Mouse (Mus musculus): ENCODE data around the gene Chrna5.
"Not testable (repeated sequence)": the region's sequence is repeated elsewhere in the genome, so short reads cannot be mapped to it uniquely, and the experiment has no call there.

Gene Chrna5

DNA sequence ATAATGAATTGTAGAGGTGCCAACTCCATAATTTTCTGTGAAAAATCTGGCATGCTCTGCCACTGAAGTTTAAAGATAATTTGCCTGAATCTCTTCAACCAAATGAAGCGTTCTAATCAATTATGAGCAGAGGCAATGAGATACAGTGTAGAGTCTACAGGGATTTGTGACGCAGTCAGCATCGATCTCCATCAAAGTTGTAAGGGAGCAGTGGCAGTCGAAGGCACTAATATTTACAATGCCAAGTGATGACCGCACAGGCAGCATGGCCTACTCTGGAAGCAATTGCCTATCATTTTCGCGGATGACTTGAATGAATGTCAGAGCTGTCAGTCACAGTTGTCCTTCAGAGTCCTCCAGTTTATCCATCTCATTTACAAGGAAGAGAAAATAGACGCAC is at the start of gene Chrna5:
Gene Chrna5, plus strand, starts transcription at position 207 of the 400 bp plus-strand sequence.
- DNase-seq, result no peak

DNA sequence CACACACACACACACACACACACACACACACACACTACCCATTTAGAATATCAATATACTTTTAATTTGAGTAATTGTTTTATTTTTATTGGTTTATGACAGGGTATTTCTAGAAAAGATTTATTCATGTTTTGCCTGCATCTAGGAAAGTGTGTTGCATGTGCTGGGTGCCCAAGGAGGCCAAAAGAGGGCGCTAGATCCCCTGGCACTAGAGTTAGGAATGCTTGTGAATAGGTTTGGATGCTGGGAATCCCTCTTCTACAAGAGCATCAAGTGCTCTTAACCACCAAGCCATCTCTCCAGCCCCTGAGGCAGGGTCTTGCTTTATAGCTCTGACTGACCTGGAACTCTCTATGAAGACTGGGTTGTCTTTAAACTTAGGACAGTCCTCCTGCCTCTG is 48.9 kb upstream of the Chrna5 start:
- no peak for DNase-seq

DNA sequence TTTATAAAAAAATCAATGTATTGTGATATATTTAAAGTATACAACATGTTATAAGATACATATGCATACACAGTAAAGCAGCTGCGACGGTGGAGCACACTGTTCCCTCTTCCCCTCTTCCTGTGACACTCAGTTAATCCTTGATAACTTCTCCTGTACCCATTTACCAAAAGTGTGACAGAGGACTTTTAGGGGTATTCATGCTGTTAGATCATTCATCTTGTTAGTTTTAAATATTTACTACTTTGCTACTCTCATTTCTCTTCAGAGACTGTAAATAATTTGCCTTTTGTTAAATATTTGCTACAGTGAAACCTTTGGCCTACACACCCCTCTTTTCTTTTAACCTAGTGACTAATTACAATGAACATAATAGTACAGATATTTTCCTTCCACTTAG is 48.3 kb upstream of the Chrna5 start:
- no peak for DNase-seq

DNA sequence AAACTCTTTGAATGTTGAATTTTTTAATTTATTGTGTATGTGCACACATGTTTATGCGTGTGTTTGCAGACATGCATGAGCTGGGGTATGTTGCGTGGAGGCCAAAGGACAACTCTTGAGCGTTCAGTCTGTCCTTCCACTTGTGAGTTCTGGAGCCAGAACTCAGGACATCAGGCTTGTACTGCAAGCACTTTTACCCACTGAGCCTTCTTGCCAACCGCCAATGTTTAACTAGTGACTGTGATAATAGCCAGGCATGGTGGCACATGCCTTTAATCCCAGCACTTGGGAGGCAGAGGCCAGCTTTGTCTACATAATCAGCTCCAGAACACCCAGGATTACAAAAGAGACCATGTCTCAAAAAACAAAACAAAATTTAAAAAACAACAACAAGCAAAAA is 38.6 kb upstream of the Chrna5 start:
- no peak for DNase-seq

DNA sequence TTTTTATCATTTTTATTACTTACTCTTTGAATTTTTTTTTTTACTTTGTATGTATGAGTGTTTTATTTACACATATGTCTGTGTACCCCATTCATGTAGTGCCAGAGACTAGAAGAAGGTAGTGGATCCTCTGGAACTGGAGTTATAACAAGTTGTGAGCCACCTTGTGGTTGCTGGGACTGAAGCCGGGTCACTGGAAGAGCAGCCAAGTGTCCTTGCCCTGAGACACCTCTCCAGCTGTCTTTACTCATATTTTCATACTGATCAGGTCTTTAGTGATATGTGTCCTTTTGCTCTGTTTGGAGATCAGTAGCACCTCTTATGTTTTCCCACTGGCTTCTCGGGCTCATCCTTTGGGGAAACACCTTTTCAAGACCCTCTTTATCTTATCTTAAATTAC is 36.2 kb upstream of the Chrna5 start:
- no peak for DNase-seq

- peak; percentile 43 for DNase-seq
Observed at GRCm38 (mm10) chr9:54946256-54946655, 34.4 kb upstream of the Chrna5 start.

GRCm38 (mm10) chr9:54949465-54949864 is 31.2 kb upstream of the Chrna5 start:
- no peak for DNase-seq

DNA sequence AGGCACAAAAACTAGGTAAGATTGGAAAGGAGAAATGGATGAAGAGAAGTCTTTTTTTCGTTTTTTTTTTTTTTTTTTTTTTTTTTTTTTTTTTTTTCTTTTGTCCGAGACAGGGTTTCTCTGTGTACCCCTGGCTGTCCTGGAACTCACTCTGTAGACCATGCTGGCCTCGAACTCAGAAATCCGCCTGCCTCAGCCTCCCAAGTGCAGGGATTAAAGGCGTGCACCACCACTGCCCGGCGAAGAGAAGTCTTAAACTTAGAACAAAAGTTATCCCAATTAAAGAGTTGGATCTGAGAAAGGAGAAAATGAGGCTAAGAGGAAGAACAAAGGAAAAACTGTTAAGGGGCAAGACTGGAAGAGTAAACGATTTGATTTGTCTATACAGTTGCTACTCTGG is 30.5 kb upstream of the Chrna5 start:
- DNase-seq, result not testable (repeated sequence)

- peak; percentile 92 for DNase-seq
Observed at GRCm38 (mm10) chr9:54950575-54951321, 29.9 kb upstream of the Chrna5 start, which contains the start of the genes Psma4 and AY074887. Gene Psma4, plus strand, starts transcription at chr9:54950790. Gene AY074887, minus strand, starts transcription at chr9:54950998.

DNA sequence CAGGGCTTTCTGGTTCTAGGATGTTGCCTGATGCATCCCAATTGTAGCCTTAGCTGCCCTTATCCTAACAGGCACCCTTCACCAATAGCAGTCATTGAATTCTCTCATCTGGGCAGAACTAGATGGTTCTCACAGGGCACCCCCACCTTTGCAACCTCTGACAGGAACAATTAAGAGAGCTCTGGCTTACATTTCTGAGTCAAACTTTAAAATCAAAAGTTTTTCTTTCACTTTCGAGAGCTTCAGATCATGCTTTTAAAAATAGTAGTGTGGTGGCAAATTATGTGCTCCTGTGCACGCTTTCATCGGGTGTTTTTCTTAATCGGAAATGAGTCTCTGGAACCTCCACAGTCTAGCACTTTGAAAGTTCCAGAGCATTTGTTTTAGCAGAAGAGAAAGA is 19.6 kb upstream of the Chrna5 start:
- no peak for DNase-seq

DNA sequence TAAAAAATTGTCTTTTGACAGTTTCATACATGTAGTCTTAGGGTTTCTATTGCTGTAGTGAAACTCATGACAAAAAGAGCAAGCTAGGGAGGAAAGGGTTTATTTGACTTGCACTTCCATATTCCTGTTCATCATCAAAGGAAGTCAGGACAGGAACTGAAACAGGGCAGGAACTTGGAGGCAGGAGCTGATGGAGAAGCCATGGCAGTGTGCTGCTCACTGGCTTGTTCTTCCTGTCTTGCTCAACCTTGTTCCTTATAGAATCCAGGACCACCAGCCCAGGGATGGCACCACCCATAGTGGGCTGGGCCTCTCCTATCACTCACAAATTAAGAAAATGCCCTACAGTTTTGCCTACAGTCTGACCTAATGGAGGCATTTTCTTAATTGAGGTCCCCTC is 17.0 kb upstream of the Chrna5 start:
- DNase-seq, result no peak

DNA sequence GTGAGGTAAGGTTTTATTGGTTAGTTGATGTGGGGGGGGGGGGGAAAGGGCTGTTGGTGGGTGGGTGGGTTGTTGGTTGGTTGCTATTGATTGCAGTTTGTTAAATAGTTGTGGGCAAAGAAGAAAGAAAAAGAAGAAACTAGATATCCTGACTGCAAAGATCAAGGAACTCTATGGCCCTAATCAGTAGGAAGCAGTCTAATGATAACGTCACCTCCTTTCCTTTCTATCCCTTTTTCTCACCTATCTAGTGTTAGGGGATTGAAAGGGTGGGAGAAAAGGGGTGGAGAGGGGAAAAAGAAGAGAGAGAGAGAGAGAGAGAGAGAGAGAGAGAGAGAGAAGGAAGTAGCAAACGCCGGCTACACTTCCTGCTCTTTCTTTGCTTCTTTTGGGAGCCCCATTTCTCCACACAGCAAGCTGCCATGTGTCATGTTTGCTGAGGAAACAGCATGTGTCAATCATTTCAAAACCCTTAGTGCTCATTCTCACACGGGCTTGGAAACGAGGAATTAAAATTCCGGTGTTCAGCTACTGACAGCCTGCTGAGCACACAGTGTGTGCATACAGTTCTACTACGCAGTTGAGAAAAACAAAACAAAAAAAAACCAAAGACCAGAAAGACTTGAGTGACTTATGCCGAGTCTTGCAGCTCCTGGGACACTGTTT is 10.6 kb upstream of the Chrna5 start:
- no peak for DNase-seq

DNA sequence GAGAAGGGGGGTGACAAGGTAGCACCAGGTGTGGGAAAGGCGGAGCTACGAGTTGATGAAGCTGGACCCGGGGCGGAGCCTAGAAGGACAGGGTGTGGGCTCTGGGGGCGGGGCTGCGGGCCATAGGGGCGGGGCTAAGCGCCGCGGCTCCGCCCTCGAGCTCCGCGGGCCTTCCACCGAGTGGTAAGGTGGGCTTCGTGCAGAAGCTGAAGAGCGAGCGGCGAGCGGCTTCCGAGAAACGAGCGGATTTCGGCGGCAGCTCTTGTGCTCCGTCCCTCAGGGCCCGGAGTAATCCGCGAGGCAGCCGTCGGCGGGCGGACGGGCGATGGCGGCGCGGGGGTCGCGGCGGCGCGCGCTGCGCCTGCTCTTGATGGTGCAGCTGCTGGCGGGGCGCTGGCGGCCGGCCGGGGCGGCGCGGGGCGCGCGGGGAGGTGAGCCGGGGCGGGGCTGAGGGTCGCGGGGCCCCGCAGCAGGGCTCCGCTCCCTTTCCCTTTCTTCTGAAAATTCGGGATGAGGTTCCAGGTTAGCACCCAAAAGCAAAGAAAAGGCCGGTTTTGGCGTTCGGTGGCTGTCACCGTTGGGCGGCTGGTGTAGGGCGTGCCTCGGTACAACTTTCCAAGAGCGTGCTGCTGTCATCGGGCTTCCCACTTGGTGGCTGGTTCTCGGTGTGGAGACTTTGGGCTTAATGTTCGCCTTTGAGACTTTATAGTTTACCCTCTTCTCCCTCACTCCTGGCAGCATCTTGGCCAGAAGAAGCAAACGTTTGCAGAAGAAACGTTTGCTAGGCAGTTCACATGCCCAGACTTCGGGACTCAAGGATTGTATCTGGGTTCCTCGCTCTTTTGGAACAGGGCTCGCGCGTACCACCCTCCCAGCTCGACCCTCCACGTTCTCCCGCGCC is 861 bp downstream of the Chrna5 start:
- DNase-seq, result no peak

GRCm38 (mm10) chr9:54982401-54982800 is 1.7 kb downstream of the Chrna5 start:
- no peak for DNase-seq

GRCm38 (mm10) chr9:54990362-54990761 is 9.7 kb downstream of the Chrna5 start:
- no peak for DNase-seq

- DNase-seq, result no peak
Observed at GRCm38 (mm10) chr9:54994381-54994780, 13.7 kb downstream of the Chrna5 start.

DNA sequence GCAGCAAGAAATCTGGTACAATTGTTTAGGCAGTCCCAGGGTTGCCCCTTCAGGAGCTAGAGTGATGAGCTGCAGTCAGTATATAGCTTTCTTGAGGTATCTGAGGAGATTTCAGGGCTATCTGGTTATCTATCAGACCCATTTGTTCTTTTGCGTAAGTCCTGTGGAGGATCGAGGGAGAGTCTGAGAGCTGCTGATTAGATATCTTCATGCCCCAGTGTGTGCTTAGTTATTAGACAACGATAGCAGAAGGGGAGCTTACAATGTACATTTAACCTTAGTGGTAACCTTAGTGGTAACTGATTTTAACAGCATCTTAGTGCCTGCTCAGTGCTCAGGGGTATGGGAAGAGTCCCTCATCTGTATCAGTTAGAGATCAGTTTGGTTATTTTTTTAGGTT is 15.0 kb downstream of the Chrna5 start:
- DNase-seq, result no peak

GRCm38 (mm10) chr9:55003609-55004008 is 22.9 kb downstream of the Chrna5 start:
- no peak for DNase-seq

GRCm38 (mm10) chr9:55009692-55010091 is 29.0 kb downstream of the Chrna5 start:
- DNase-seq, result no peak

DNA sequence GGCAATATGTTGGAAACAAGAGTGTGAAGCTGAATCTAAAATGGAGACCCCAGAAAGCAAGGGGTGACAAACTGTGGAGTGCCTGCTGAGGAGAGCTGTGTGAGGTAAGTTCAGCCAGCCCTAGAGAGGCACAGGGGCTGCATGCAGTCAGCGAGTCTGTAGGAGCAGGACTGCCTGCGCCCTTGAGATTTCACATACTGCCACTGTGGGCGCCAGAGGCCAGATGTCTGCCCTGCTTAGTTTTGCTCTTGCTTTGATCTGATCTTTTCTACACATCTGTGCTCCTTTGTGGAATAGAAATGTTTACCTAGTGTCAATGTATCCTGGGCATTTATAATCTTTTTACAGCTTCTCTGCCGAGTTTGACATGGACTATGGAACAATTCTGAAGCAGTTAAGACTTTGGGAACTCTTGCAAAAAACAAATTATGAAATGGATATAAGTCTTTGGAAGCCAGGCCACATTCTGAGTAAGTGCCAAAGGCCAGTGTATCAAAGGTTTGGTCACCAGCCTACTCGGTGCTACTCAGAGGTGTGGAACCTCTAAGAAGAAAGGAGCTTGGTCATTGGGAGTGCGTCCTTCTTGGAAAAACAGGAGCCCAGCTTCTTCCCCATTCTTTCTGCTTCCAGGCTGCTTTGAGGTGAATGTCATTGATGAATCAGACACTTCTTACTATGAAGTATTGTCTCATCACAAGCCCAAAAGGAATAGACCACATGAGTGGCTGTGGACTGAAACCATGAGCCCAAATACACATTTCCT is 30.1 kb downstream of the Chrna5 start:
- DNase-seq, result no peak

- no peak for DNase-seq
Observed at GRCm38 (mm10) chr9:55016926-55017325, 36.2 kb downstream of the Chrna5 start.

DNA sequence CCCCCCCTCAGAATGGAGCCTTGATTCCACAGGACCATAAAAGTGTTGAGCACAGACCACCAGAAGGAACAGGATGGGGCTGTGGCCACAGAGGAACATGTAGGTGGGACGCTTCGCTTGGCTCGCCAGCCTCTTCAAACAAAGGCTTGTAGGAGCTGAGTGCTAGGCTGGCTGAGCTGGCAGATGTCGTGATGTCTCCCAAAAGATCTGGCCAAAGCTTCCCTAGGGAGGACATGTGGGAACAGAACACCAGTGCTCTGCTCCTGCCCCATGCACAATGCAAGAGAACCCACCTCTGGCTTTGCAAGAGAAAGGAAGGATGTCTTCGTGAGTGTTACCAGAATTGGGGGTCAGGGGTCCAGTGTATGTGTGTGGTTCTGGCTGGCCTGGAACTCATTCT is 42.6 kb downstream of the Chrna5 start:
- DNase-seq, result no peak

Data from layer of hippocampus, adult 9-11 months (tissue).